Comparison of ENCODE assay signal across 13 mouse cellular contexts in the genomic region with DNA sequence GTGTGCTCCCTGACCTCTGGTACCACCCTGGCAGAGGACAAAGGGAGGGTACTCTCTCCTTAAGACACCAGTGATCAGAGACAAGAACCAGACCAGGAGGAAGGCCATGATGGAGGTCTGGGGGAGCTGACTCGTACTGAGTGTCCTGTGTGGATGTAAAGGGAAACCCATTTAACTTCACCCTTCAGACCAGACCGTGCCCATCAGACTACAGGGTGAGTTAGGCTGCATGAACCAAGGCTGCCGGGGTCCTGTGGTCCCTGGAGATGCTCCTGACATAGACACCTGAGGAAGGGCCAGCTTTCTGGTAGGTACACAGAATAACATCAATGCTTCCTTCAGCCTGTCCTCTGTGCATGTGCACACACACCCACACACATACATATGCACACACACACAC.
DNase-seq lines count a peak whose midpoint lies in the region; ATAC-seq and TF ChIP-seq lines count a peak whose summit lies in the region.
"Had no signal": no experiment of that assay in that cellular context is flagged by ENCODE, and none has a peak within 500 bp of the region (broad histone marks: within the 10 kb centered on the region; RNA-seq: fewer than 3 reads in every experiment).

No protein-coding gene starts in this region.

- H3K9me3 ChIP-seq in kidney, embryonic 15.5 days (replicated peaks), result no peaks in the 10 kb centered on the region
- H3K9me3 ChIP-seq in hindbrain, postnatal 0 days (ENCODE audit: low read length), result no peaks in the 10 kb centered on the region
- no peaks in the 10 kb centered on the region for H3K9me3 ChIP-seq in midbrain, embryonic 16.5 days (replicated peaks; ENCODE audit: control insufficient read depth, low read length, poor library complexity, severe bottlenecking)
- H3K9me3 ChIP-seq: embryonic facial prominence, embryonic 15.5 days; midbrain, embryonic 12.5 days had no signal

- no peak for TF ChIP-seq CTCF in gastrocnemius, adult 2 months (IDR thresholded peaks at IDR 0.05)
- TF ChIP-seq CTCF in hindbrain, postnatal 0 days (IDR thresholded peaks at IDR 0.05; ENCODE audit: low read depth), result no peak

- no peaks in the 10 kb centered on the region for H3K36me3 ChIP-seq in kidney, embryonic 15.5 days
- H3K36me3 ChIP-seq in hindbrain, postnatal 0 days (ENCODE audit: insufficient read depth, low read length), result no peaks in the 10 kb centered on the region
- H3K36me3 ChIP-seq in midbrain, embryonic 16.5 days (ENCODE audit: control insufficient read depth, insufficient read depth, low read length), result no peaks in the 10 kb centered on the region
- H3K36me3 ChIP-seq: embryonic facial prominence, embryonic 15.5 days; midbrain, embryonic 12.5 days had no signal

- intact Hi-C loops in gastrocnemius, adult 2 months (cut with DNase I), result no loop called here

- H3K4me2 ChIP-seq in kidney, embryonic 15.5 days, result no peak overlapping the region
- no peak overlapping the region for H3K4me2 ChIP-seq in hindbrain, postnatal 0 days (ENCODE audit: low read depth, low read length)
- H3K4me2 ChIP-seq in midbrain, embryonic 16.5 days (ENCODE audit: low read length), result no peak overlapping the region
- H3K4me2 ChIP-seq: embryonic facial prominence, embryonic 15.5 days had no signal

- ATAC-seq in kidney, embryonic 15.5 days (replicated peaks; ENCODE audit: low FRiP score), result no peak
- ATAC-seq in hindbrain, postnatal 0 days, result no peak
- ATAC-seq in midbrain, embryonic 16.5 days, result no peak
- no peak for ATAC-seq in cerebellum, adult (ENCODE audit: insufficient number of reproducible peaks, low FRiP score, low TSS enrichment)
- ATAC-seq: activated CD4-positive, CD25-positive, alpha-beta regulatory T cell, adult 4 months had no signal

- DNase-seq in gastrocnemius, adult 2 months, result no peak
- DNase-seq in gastrocnemius, postnatal 10 days, result no peak
- DNase-seq in kidney, adult 8-10 months, result no peak
- no peak for DNase-seq in hindbrain, postnatal 0 days (ENCODE audit: low spot score)
- no peak for DNase-seq in adrenal gland, adult 8-10 months
- DNase-seq: spleen, adult 18-20 months had no signal

- peaks cover 39% of the 10 kb centered on the region for H3K4me1 ChIP-seq in kidney, embryonic 15.5 days
- peaks cover 21% of the 10 kb centered on the region for H3K4me1 ChIP-seq in hindbrain, postnatal 0 days (ENCODE audit: insufficient read depth, low read length)
- peaks cover 22% of the 10 kb centered on the region for H3K4me1 ChIP-seq in midbrain, embryonic 16.5 days (ENCODE audit: control insufficient read depth, insufficient read depth, low read length)

- WGBS in kidney, embryonic 15.5 days, result 73% methylated on average over 3 of the region's 3 CpGs
- 90% methylated on average over 3 of the region's 3 CpGs for WGBS in hindbrain, postnatal 0 days
- 85% methylated on average over 3 of the region's 3 CpGs for WGBS in midbrain, embryonic 16.5 days

- H3K27ac ChIP-seq in gastrocnemius, adult 2 months, result peak overlapping the region; percentile 75
- peak overlapping the region; percentile 64; the same call in 1 of the 2 replicates for H3K27ac ChIP-seq in kidney, embryonic 15.5 days
- H3K27ac ChIP-seq in hindbrain, postnatal 0 days, result no peak overlapping the region
- H3K27ac ChIP-seq in midbrain, embryonic 16.5 days (ENCODE audit: low read length), result peak overlapping the region; percentile 73
- H3K27ac ChIP-seq: embryonic facial prominence, embryonic 15.5 days had no signal

- H3K4me3 ChIP-seq in gastrocnemius, adult 2 months, result no peak overlapping the region
- H3K4me3 ChIP-seq in kidney, embryonic 15.5 days (replicated peaks), result no peak overlapping the region
- H3K4me3 ChIP-seq in hindbrain, postnatal 0 days (ENCODE audit: low read length), result no peak overlapping the region
- no peak overlapping the region for H3K4me3 ChIP-seq in midbrain, embryonic 16.5 days (ENCODE audit: low read depth, low read length)
- H3K4me3 ChIP-seq: embryonic facial prominence, embryonic 15.5 days had no signal

- H3K9ac ChIP-seq in kidney, embryonic 15.5 days, result no peak overlapping the region
- 0 out of 2 replicates have a peak overlapping the region, but pooled peaks have one; percentile 13 for H3K9ac ChIP-seq in hindbrain, postnatal 0 days (replicated peaks; ENCODE audit: low read length)
- H3K9ac ChIP-seq in midbrain, embryonic 16.5 days (ENCODE audit: low read depth, low read length), result no peak overlapping the region
- H3K9ac ChIP-seq: embryonic facial prominence, embryonic 15.5 days; lung, embryonic 14.5 days; midbrain, embryonic 12.5 days had no signal

- H3K27me3 ChIP-seq in kidney, embryonic 15.5 days, result no peaks in the 10 kb centered on the region; the same call in 1 of the 2 replicates
- H3K27me3 ChIP-seq in hindbrain, postnatal 0 days (ENCODE audit: insufficient read depth, low read length), result no peaks in the 10 kb centered on the region
- no peaks in the 10 kb centered on the region for H3K27me3 ChIP-seq in midbrain, embryonic 16.5 days (ENCODE audit: control insufficient read depth, insufficient read depth, low read depth, low read length)
- H3K27me3 ChIP-seq: embryonic facial prominence, embryonic 15.5 days had no signal
